Mouse (Mus musculus): ENCODE data around the gene Ift20.

DNA sequence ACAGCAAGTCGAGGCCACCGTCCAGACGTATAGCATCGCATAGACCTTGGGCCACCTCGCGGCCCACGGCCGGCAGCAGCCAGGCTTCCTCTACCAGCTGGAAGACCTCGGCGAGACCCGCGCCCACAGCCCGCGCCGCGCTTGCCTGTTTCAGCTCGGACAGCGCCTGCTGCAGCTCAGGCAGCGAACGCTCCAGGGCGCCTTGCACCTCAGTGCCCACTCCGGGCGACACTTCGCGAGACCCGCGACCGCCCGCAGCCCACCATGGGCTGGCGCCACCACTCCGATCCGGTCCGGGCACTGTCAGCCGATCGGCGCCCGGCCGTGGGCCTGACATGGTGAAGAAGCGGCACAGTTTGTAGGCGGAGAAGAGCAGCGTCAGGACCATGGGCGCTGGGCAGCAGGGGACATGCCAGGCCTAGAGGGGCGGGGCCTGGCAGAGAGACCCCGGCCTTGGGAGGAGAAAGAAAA lies 39.1 kb upstream of the Ift20 start:
- TF ChIP-seq CTCF (IDR thresholded peaks at IDR 0.05) (no peak), EP300 (IDR thresholded peaks at IDR 0.05; ENCODE audit: insufficient read depth, low read depth, low read length) (no peak)

Data from heart, adult 2 months (tissue).